Mouse (Mus musculus) thymus, postnatal 0 days (tissue): Measurements from ENCODE around the gene Gm364. TPM values are rescaled to one million over a fixed set of nuclear protein-coding genes. Genes with fewer than 3 reads are reported as not detected.

Experiments used
- DNase-seq: peaks from one replicate; pipeline ENCODE4 v3.0.0-alpha.2; 2015; ENCODE audit warnings: low spot score
- polyA plus RNA-seq: library from polyadenylated mRNA; unstranded; fragments of >200 nt; fragmentation: Nextera tagmentation; extraction: Ambion mirVana; gene quantifications from 2 replicates; pipeline ENCODE4 v1.2.1, GENCODE M21; 2015

The Gm364 gene
- 0.10 TPM in 1 of 2 replicates, not detected in the other for polyA plus RNA-seq

- no peak for DNase-seq
Measured at GRCm38 (mm10) chrX:57408769-57409168, at the start of gene Gm364. Gene Gm364 (plus strand): TSS chrX:57409154.

- no peak for DNase-seq
Measured at GRCm38 (mm10) chrX:57359316-57359715, 49.6 kb upstream of the Gm364 start.

GRCm38 (mm10) chrX:57364891-57365569 lies 43.9 kb upstream of the Gm364 start:
- no peak for DNase-seq

- no peak for DNase-seq
Measured at GRCm38 (mm10) chrX:57372965-57373364, 36.0 kb upstream of the Gm364 start.

- no peak for DNase-seq
Measured at GRCm38 (mm10) chrX:57373543-57373942, 35.4 kb upstream of the Gm364 start.

- DNase-seq = no peak
Measured at GRCm38 (mm10) chrX:57374029-57374428, 34.9 kb upstream of the Gm364 start.

GRCm38 (mm10) chrX:57377096-57377495 lies 31.9 kb upstream of the Gm364 start:
- no peak for DNase-seq

GRCm38 (mm10) chrX:57378579-57378978 lies 30.4 kb upstream of the Gm364 start:
- DNase-seq = no peak

GRCm38 (mm10) chrX:57380915-57381314 lies 28.0 kb upstream of the Gm364 start:
- no peak for DNase-seq

- DNase-seq = peak; percentile 90
Measured at GRCm38 (mm10) chrX:57392367-57393246, 16.3 kb upstream of the Gm364 start, which contains the start of gene Rbmx. Gene Rbmx (minus strand): TSS chrX:57393036.

GRCm38 (mm10) chrX:57393412-57393811 lies 15.5 kb upstream of the Gm364 start:
- peak; percentile 15 for DNase-seq

GRCm38 (mm10) chrX:57401388-57401787 lies 7.6 kb upstream of the Gm364 start:
- DNase-seq = no peak

- peak; percentile 32 for DNase-seq
Measured at GRCm38 (mm10) chrX:57403651-57404050, 5.3 kb upstream of the Gm364 start.

- no peak for DNase-seq
Measured at GRCm38 (mm10) chrX:57431610-57432009, 22.7 kb downstream of the Gm364 start.

- no peak for DNase-seq
Measured at GRCm38 (mm10) chrX:57433897-57434296, 24.9 kb downstream of the Gm364 start.

GRCm38 (mm10) chrX:57503634-57504033 lies 94.7 kb downstream of the Gm364 start, which contains the start of gene Gpr101:
Gene Gpr101 (minus strand): TSS chrX:57503757.
- DNase-seq = no peak

GRCm38 (mm10) chrX:57506247-57506646 lies 97.3 kb downstream of the Gm364 start:
- DNase-seq = no peak

GRCm38 (mm10) chrX:57521117-57522095 lies 112.5 kb downstream of the Gm364 start:
- no peak for DNase-seq
